Mouse (Mus musculus) testis, adult 10 weeks (tissue): ENCODE measurements around the gene Rab22a. TPM values are rescaled to one million over a fixed set of nuclear protein-coding genes. Genes with fewer than 3 reads are reported as not detected.

Experiments
- polyA plus RNA-seq: library from polyadenylated mRNA; stranded (reverse); fragments of 350-450 nt; fragmentation: Illumina TruSeq; extraction: RNeasy Lipid Tissue Mini Kit (QIAGEN cat#74804); gene quantifications from one replicate; pipeline ENCODE4 v1.2.3, GENCODE M21; 2014; ENCODE audit warnings: low read depth, low replicate concordance

Rab22a gene
- 46.9 TPM for polyA plus RNA-seq

DNA sequence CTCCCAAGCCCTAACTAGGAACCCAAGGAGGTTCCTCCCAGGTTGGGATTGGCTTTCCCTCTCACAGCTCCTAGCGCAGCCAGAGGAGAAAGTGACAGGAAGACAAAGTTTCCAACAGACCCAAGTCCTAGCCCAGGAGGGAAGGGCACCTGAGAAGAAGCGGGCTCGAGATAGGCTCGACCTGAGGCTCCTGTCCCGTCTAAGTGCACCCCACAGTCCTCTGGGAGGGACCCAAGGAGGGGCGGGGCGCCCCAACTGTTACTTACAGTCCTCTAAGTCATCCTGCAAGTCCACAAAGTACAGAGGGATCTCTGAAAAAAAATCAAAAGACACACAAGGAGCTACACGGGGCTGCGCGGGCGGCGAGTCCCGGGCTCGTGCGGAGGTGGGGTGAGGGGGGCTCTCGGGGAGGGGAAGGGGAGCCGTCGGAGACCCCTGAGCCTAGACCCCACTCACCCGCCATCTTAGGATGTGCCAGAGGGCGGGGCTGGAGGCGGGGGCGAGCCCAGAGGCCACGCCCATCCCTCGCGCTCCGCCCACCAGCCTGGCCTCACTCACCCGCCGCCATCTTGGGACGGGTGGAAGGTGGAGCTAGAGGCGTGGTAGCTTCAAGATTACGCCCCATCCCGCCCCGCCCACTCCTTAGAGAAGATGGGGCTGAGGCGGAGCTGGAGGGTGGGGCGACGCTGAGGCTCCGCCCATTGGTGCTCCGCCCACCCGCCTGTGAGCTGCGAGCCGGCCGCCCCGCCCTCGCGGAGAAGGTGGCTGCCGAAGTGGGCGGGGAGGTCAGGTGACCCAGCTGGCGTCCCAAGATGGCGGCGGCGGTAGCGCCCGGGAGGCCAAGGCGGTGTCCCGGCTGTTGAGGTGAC lies at the start of gene Rab22a:
Gene Rab22a (plus strand): TSS at position 704 of the 869 bp plus-strand sequence.

GRCm38 (mm10) chr2:173719115-173719514 lies 59.6 kb downstream of the Rab22a start, which contains the start of gene 1700010B08Rik:
TSS of gene 1700010B08Rik (plus strand) at chr2:173719415.

DNA sequence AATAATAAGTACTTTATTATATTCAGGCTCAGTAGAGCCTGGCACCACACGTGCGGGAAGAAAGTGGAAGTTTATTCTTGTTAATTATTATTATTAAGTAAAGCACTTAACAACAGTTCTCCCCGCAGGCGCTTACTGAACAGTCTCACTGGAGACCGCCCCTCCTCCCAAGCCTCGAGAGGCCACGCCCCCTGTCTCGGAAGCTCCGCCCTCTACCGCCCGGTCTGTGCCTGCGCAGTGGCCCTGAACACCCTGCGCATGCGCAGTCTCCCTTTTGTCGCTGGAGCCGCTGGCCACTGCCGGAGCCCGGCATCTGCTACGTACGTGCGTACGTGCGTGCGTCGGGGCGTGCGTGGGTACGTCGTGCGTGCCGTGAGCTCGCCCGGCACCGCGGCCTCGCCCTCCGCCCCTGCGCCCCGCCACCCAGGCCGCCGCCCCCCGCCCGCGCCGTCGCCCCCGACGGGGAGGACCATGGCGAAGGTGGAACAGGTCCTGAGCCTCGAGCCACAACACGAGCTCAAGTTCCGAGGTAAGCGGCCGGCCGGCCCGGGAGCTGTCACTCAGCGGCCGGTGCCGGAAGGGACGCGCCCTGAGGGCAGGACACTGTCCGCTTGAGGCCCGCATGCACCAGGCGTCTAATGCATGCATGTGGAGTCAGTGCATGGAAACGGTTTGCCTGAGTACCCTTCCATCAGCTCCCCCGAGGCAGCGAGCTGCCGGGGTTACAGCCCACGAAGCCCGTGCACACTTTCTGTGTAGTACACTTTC lies 77.8 kb downstream of the Rab22a start, which contains the start of gene Vapb:
Gene Vapb (plus strand): TSS at position 290 of the 768 bp plus-strand sequence.

Other genes with a start within 250 kb of the Rab22a start
- 4.6 TPM for gene 1700021F07Rik, start 137.2 kb upstream of the Rab22a start, polyA plus RNA-seq
- 15.9 TPM for gene Ankrd60, start 81.4 kb upstream of the Rab22a start, polyA plus RNA-seq
- 71.0 TPM for gene 1700010B08Rik, start 59.7 kb downstream of the Rab22a start, polyA plus RNA-seq
- gene Vapb, start 77.8 kb downstream of the Rab22a start, polyA plus RNA-seq: 56.1 TPM